Mouse (Mus musculus): Measurements from ENCODE around the gene Elovl2. TPM values are rescaled to one million over a fixed set of nuclear protein-coding genes. Genes with fewer than 3 reads are reported as not detected.

The Elovl2 gene
- under 1 TPM in 1 of 2 experiments, not detected in 1; 0.20 TPM for polyA plus RNA-seq (2017; shearing (Covaris generic))

GRCm38 (mm10) chr13:41220304-41220834 lies at the start of gene Elovl2:
Gene Elovl2 (minus strand): TSS chr13:41220405.

GRCm38 (mm10) chr13:41249538-41250317 lies 29.5 kb upstream of the Elovl2 start, which contains the start of gene Smim13:
Gene Smim13 (plus strand): TSS chr13:41249844.

Other genes starting within 250 kb of the Elovl2 start
- 100 to 1,000 TPM in 1 of 2 experiments, 10 to 100 TPM in 1; 78.8 to 103 TPM for gene Pak1ip1, start 219.4 kb downstream of the Elovl2 start, polyA plus RNA-seq (2017; shearing (Covaris generic))
- 100 to 1,000 TPM; 132 to 145 TPM for gene Tmem14c, start 204.1 kb downstream of the Elovl2 start, polyA plus RNA-seq (2017; shearing (Covaris generic))
- 1 to 10 TPM in 1 of 2 experiments, under 1 TPM in 1; 0.12 to 1.1 TPM for gene Mak, start 140.7 kb downstream of the Elovl2 start, polyA plus RNA-seq (2017; shearing (Covaris generic))
- under 1 TPM; 0.18 to 0.76 TPM for gene Gcm2, start 109.4 kb downstream of the Elovl2 start, polyA plus RNA-seq (2017; shearing (Covaris generic))
- gene Sycp2l, start 106.1 kb downstream of the Elovl2 start, polyA plus RNA-seq (2017; shearing (Covaris generic)), result under 1 TPM; 0.42 to 0.83 TPM
- 10 to 100 TPM; 10.5 to 12.2 TPM for gene Smim13, start 29.4 kb upstream of the Elovl2 start, polyA plus RNA-seq (2017; shearing (Covaris generic))
- gene Gm17364, start 53.6 kb upstream of the Elovl2 start, polyA plus RNA-seq (2017; shearing (Covaris generic)), result not detected